Comparison of ENCODE assay signal across 8 mouse cellular contexts in the genomic region with DNA sequence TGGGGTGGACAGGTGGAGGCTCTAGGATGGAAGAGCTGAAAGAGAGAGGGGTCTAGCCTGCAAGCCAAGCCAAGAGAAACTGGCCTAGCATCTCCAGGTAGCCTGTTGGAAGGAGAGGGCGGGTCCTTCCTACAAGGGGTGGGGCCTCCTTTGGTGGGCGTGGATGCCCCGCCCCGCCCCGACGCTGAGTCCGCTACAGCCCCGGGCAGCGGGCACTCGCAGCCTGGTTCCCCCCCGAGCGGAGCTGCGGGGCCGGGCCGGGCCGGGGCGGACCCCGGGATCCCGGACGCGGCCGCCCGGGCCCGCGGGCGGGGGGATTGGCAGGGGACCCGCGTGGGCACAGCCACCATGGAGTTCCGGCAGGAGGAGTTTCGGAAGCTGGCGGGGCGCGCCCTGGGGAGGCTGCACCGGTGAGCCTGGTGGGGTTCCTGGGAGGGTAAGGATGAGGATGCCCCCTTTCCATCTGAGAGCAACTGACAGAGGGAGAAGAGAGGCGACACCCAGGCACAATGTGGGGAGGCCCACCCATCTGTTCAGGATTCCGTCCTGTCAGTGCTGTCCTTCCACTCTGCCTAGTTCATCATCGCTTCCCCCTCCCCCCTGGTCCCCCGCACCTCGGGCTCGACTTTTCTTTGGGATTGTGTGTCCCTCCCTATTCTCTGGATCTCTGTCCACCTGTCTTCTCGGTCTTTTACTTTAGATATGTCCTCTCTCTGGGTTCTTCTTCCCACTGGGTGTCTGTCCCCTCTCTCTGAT. TPM values are rescaled to one million over a fixed set of nuclear protein-coding genes. Genes with fewer than 3 reads are reported as not detected.
DNase-seq lines count a peak whose midpoint lies in the region; ATAC-seq lines count a peak whose summit lies in the region.

Gene Slc17a7, plus strand, starts transcription at position 215 of the 756 bp plus-strand sequence.

- peaks cover 6 to 10% of the 10 kb centered on the region in 2 experiments; a peak in 3 of 4 replicates for H3K4me1 ChIP-seq in heart, embryonic 14.5 days (ENCODE audit: control insufficient read depth in 2 of 2, insufficient read depth in 2 of 2, low read length in 2 of 2)
- H3K4me1 ChIP-seq in lung, embryonic 15.5 days, result peaks cover 10% of the 10 kb centered on the region

- WGBS in heart, embryonic 14.5 days, result 4% methylated on average over 32 of the region's 41 CpGs
- WGBS in lung, embryonic 15.5 days, result under 1% methylated on average over 41 of the region's 41 CpGs

- H3K9ac ChIP-seq in heart, embryonic 14.5 days (ENCODE audit: low read length), result peak within 1 kb of the TSS; percentile 42; the same call in 1 of the 2 replicates
- peak within 1 kb of the TSS; percentile 42 for H3K9ac ChIP-seq in lung, embryonic 15.5 days

- peak in 1 of 2 experiments; percentile 74 for DNase-seq in layer of hippocampus, adult 18-20 months (ENCODE audit: low spot score in 2 of 2)
- no peak for DNase-seq in layer of hippocampus, adult 11-12 months (ENCODE audit: low spot score)
- peak; percentile 88 to 92 for DNase-seq in cerebellum, postnatal 25 days
- peak; percentile 61 to 67 for DNase-seq in kidney, postnatal 4 days
- DNase-seq in right cerebral cortex, adult 2 months (ENCODE audit: low spot score in 2 of 2), result peak; percentile 57 to 60
- DNase-seq in spleen, postnatal 14 days (ENCODE audit: low spot score in 2 of 2), result no peak

- H3K27ac ChIP-seq in heart, embryonic 14.5 days (replicated peaks in 1 of 2; ENCODE audit: control insufficient read depth in 1 of 2, insufficient read depth in 1 of 2, low read depth in 2 of 2, low read length in 2 of 2), result no peak within 1 kb of the TSS
- H3K27ac ChIP-seq in lung, embryonic 15.5 days, result no peak within 1 kb of the TSS

- no peak for ATAC-seq in heart, embryonic 14.5 days (ENCODE audit: insufficient number of reproducible peaks, insufficient read depth, low FRiP score, low read depth)
- ATAC-seq in lung, embryonic 15.5 days (ENCODE audit: borderline replicate concordance, extremely low read depth, low FRiP score, low TSS enrichment), result no peak

- H3K27me3 ChIP-seq in heart, embryonic 14.5 days (ENCODE audit: control insufficient read depth, insufficient read depth, low read length), result peaks cover 66% of the 10 kb centered on the region
- peaks cover 66% of the 10 kb centered on the region for H3K27me3 ChIP-seq in lung, embryonic 15.5 days

- peak within 1 kb of the TSS; percentile 31 to 35 for H3K4me3 ChIP-seq in heart, embryonic 14.5 days (ENCODE audit: control insufficient read depth in 1 of 2, insufficient read depth in 1 of 2, low read depth in 1 of 2, low read length in 2 of 2)
- peak within 1 kb of the TSS; percentile 46 for H3K4me3 ChIP-seq in lung, embryonic 15.5 days

- peaks cover 20% of the 10 kb centered on the region for H3K36me3 ChIP-seq in heart, embryonic 14.5 days (ENCODE audit: control insufficient read depth, insufficient read depth, low read length)
- H3K36me3 ChIP-seq in lung, embryonic 15.5 days, result peaks cover 16% of the 10 kb centered on the region; the same call in 1 of the 2 replicates

- peak within 1 kb of the TSS; percentile 62 for H3K4me2 ChIP-seq in heart, embryonic 14.5 days (ENCODE audit: low read length)
- peak within 1 kb of the TSS; percentile 86 for H3K4me2 ChIP-seq in lung, embryonic 15.5 days

- peaks cover 5% of the 10 kb centered on the region for H3K9me3 ChIP-seq in heart, embryonic 14.5 days (ENCODE audit: control insufficient read depth, low read length)
- no peaks in the 10 kb centered on the region for H3K9me3 ChIP-seq in lung, embryonic 15.5 days

RNA-seq across cellular contexts. Expression of gene Slc17a7, which starts in this region (rescaled TPM):
- 1,000 to 10,000 TPM; 1,340 to 1,403 TPM for total RNA-seq in layer of hippocampus, adult 18-20 months (2021)
- 5.3 and 7.8 TPM in 2 replicates for polyA plus RNA-seq in heart, embryonic 14.5 days (2014; fragmentation: Nextera tagmentation; extraction: Ambion mirVana)
- 0.33 and 0.55 TPM in 2 replicates for polyA plus RNA-seq in lung, embryonic 15.5 days (2015; fragmentation: Nextera tagmentation; extraction: Ambion mirVana)

Comparison
In these comparisons a context has a peak if more than half of its experiments do, and no peak if none do; other contexts are left out.
1. DNase-seq: peak in cerebellum, postnatal 25 days (2 of 2), kidney, postnatal 4 days (2 of 2) and right cerebral cortex, adult 2 months (2 of 2); none in layer of hippocampus, adult 11-12 months (single experiment) and spleen, postnatal 14 days (0 of 2).